Mouse (Mus musculus) kidney, postnatal 36 days (tissue): ENCODE measurements at regions not wholly inside any gene's neighbourhood (a gene's known extent, or its start where the extent isn't known, plus 50 kb on each side); places are given as distances from the start of the nearest gene placed in this dataset.
A peak's percentile ranks its signal among the peaks of the same experiment; 100 is the strongest.

Source experiments
- DNase-seq, 2 experiments: peaks; one replicate each; pipeline ENCODE4 v3.0.0; 2021 to 2022; ENCODE audit warnings: mixed read lengths in 2 of 2

DNA sequence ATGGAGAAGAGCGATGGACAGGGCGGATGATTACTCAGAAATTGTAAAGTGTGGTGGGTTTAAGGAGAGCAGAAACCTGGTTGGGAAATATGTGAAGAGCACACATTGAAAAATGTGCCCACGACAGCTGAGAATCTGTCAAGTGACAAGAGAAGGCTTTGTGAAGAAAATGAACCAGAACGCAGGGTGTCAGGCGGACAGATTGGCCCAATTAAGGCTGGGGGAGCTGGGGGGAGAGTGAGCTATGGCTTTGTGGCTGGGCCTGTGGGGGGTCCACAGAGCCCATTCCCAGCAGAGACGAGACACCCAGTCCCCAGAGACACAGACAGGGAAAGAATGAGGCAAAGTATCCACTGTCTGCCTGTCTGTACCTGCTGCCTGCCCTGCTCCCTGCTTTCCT is 153.3 kb downstream of the Shq1 start:
- DNase-seq = no peak

DNA sequence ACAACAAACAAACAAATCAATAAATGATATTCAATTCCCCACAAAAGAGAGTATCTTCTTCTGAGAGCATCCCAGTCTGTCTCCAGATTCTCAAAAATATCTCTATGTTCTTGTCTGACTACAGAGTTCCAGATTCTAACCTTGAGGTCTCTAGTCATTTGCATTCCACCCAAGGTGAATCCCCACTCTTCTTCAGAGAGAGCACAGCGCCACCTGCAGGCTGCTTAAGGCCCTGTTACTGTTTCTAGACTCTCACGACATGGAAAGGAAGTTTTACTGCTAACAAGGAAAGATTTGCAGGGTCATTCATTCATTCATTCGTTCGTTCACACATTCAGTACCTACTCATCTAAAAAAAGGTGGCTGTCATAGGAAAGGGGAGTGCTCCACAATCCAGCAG is 158.3 kb downstream of the Shq1 start:
- DNase-seq = peak in 1 of 2 experiments; percentile 64

DNA sequence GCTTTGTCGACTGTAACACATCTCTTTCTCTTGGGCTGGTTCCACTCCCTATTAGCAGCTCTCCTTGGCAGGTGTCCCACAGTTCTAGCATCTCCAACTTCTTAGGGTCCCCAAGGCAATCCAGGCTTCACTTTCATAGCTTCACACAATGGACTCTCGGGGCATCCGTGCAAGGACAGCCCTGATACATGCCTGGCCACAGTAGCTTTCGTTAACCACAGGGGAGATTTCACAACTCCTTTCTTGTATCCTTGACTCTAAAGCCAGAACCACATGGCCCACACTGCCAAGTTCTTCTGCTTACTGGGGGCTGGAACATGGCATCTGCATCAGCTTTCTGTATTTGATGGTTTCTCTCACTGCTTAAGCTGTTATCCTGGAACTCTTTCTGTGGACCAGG is 160.3 kb downstream of the Shq1 start:
- DNase-seq = no peak

DNA sequence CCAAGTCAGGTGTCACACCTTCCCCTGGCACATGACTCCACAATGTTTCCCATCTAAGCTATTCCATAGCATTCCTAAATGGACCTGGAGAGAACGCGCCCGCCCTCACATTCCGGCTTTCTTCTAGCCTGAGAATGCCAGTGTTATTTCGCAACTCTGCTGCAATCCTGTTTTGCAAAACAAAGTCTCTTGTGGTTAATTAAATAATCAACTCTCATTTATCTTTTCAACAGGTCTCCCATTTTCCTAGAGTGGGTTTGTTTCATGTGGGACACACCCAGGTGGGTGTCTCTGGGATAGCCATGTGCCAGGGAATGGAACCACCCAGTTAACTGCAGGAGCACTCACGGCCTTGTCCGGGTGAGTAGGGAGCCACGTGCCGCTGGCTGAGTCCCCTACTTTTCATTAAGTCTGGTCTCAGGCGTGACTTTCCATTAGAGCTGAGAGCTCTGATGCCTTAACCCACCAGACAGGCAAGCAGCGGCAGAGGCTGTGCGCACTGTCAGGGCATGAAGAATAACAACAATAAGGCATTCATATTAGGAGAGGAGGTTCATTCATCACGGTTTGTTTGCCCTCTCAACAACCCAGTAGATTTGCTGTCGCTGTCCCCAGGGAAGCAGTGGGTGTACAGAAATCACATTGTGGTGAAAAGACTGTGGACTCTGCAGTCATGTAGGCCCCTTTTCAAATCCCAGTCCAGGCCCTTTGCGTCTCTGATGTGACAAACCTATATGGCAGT is 165.3 kb downstream of the Shq1 start:
- DNase-seq = no peak

DNA sequence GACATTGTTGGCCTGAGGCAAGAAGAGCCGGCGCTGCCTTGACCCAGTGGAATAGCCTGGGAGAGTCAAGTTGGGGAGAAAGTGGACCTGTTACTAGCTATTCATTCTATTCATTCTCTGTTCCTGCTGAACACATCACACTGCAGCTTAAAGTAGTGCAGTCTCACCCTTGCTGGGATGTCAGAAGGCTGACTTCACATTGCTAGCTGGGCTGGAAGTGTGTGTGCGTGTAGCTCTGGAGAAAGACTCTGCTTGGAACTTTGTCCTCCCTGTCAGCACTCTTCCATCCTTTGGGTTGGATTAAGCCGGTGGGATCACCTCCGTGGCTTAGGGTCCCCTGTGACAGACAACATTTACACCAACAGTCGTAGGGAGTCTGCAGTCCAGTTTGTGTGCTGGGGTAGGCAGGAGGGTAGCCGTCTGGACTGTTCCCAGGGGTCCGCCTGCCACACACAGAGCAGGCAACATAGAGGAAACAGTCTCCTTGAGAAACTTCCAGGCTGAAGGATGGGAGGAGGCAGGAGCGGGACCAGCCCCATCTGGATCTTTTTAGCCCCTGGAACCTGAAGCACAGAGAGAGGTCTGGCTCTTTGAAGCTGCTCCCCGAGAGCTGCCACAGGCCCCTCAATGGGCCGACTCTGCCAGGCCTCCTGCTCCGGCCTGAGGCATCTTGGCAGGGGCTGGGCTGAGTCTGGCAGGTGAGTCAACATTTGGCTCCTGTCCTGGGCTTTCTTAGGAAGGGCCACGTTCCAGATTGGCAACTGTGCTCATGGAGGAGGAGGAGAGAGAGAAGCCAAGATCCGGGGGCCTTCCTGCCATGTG is 167.8 kb downstream of the Shq1 start:
- DNase-seq = peak; percentile 37 to 48

DNA sequence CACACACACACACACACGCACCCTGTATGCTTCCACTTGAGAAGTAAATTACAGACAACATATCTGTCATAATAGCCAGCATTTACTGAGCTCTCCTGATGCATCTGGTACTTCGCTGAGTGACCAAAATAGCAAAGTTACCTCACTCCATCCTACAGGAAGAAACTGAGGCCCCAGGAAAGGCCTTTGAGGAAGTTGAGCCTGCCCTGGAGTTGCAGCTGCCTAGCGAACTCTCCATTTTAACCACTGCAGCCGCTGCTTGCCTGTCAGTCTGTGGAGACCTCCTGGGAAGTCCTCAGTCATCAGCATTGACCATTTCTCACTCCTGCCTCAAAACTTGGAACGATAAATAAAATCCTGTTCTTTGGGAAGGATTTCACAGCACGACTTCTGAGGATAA is 168.8 kb downstream of the Shq1 start:
- no peak for DNase-seq

DNA sequence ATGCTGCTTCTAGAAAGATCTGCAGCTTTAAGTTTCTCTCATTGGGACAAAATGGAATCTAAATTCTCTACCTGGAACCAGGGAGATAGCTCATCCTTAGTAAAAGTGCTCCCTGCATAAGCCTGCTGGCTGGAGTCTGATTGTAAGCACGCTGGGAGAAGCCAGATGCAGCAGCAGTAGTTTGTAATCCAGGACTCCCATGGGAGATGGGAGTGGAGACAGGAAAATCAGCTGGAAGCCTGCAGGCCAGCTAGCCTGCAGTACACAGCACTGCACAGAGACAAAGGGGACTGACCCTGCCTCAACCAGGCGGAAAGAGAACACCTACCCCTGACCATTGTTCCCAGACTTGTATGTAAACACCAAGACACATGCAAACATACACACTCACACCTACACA is 170.2 kb downstream of the Shq1 start:
- no peak for DNase-seq

DNA sequence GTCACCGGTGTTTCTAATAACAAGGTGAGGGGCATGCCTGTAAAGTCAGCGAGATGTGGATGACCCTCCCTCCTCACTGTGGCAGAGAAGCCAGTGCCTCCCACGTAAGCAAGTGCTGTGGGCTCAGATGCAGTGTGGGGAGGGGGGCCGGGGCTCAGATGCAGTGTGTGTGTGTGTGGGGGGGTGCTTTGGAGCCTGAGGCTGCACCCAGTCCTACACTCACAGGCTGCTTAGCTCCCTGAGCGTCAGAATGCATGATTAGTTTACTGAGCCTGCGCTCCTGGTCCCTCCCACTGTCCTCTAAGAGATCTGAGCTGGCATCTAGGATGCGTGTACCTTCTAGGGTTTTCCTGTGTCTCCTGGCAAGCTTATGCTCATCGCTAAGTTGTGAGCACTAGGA is 170.9 kb downstream of the Shq1 start:
- DNase-seq = no peak

DNA sequence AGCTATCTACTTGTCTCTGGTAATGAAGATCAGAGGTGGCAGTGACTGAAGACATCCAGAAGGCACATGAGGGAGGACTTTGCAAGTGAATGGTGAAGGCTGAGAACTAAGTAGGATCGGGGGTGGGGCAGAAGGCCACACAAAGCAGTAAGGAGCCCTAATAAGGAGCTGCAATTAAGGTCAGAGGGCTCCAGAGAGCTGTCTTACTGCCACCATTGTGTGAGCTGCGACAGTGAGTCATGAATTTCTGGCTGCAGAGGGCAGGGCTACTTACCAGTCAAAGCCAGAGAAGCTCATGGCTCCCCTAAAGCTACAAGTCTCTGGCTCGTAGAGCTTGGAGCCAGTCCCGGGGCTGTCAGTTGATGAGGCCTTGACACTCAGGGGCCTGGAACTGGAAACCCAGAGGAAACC is 172.1 kb downstream of the Shq1 start:
- DNase-seq = no peak

DNA sequence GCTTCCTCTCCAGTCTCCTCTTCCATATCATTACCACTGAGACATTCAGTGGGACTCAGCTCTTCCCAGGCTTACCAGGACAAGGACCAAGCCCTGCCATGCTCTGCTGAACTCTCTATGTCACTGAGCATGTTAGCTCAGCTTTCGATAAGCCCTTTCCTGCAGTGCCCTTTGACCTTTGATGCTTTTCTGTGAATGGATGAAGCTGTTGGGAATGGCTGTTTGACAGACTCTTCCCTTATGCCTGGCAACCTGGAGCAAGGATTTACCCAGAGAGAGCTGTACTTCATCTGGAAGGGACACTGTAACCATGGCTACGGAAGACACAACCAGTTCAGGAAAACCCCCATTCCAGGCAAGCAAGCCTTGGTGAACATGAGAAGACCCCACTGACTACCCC is 172.8 kb downstream of the Shq1 start:
- DNase-seq = no peak

DNA sequence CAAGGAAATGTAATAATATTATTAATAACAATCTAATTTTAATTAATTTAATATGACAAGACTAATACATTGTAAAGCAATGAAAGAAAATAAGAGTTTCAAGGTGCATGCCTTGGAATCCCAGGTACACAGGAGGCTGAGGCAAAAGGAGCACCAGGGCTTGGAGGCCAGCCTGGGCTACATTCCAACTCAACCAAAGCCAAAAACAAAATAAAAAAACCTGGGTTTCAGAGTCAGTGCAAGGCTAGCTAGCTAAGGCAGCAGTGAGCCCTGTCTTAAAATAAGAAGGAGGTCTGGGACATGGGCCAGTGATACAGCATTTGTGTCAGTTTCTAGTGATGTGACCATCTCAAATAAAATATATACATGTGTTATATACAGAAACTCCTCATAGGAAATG is 174.8 kb downstream of the Shq1 start:
- no peak for DNase-seq

DNA sequence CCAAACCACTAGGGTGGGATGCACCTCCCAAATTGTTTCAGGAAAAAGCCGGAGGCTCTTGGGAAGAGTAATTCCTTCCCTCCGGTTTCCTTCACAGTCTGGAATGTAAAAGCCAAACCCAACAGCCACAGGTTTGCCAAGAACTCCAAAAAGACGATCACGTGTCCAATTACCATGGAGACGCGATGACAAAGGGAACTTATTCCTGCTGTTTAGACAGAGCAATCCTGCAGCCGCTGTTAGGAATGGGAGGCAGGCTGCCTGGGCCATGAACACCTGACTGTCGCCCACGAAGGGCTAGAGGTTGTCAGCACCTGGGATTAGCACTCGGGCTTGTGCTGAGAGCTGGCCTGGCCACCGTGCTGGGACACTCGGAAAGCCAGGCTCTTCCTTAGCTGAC is 175.8 kb downstream of the Shq1 start:
- DNase-seq = peak; percentile 19 to 30

DNA sequence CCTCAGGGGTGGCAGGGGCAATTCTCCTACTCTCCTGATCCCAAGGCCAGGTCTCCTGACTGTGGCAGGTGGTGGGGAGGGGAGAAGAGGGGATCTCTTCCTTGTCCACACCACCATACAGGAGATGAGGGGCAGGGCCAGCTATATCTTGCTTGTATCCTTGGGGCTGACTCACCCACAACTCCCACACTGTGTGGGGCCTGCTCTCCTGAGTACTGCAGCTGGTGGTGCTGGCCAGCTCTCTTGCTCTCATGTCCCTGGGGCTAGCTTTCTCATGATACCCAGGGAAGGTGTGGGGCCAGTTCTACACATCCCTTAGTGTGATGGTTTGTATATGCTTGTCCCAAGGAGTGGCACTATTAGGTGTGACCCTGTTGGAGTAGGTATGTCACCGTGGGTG is 177.4 kb downstream of the Shq1 start:
- no peak for DNase-seq

DNA sequence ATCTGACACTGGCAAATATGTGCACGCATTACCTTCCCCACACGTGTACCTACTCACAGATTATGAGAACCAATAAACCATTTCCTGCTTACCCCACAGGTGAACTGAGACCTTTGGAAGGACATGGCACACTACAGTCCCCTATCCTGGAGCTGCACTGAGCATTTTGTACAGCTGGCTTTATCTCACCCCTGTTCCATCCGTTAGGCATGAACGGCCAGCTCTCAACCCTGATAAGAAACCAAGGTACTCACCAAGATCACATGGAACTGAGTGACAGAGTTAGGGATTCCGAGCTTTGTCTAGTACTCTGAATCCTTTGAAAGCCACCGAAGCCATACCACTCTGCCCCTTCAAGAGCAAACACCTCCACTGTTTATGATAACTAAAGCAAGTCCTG is 179.1 kb downstream of the Shq1 start:
- no peak for DNase-seq

DNA sequence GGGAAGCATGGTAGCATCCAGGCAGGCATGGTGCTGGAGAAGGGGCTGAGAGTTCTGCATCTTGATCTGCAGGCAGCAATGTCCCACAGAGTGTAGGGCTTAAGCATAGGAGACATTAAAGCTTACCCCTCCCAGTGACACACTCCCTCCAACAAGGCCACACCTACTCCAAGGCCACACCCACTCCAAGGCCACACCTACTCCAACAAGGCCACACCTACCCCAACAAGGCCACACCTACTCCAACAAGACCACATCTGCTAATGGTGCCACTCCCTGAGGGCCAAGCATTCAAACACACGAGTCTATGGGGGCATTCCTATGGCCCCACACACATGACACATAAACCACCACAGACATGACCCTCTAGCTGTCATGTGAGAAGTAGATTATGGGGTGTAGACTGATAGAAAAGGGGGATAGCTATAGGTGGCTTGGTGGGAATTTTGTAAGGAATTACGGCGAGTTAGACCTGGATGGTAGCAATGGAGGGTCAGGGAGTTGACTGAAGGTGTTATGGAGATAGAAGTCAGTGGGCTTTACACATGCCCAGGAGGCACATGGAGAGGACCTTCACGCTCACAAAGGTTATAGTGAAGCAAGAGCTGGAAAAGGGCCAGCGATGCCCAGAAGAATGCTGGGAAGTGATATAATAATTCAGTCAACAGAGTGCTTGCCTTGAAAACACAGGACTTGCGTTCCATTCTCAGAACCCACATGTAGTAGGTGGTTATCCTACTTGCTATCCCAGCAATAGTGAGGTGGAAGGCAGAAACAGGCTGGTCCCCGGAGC is 179.8 kb downstream of the Shq1 start:
- DNase-seq = no peak

DNA sequence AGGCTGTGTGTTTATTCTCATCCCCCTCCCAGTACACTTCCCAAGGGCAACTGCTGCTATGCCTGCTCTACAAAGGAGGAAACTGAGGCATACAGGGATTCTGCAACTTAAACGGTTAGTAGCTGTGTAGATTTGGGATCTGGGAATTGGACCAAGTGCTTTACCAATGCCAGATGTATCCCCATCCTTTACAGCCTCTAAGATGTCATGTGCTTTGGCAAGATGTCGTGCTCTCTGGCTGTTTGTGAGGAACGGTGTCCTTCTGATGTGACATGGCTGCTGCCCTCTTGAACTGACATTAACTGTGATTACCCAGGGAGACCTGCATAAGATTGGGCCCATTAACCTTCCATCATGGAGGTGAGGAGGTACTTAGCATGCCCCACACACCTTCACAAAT is 187.1 kb downstream of the Shq1 start:
- no peak for DNase-seq

DNA sequence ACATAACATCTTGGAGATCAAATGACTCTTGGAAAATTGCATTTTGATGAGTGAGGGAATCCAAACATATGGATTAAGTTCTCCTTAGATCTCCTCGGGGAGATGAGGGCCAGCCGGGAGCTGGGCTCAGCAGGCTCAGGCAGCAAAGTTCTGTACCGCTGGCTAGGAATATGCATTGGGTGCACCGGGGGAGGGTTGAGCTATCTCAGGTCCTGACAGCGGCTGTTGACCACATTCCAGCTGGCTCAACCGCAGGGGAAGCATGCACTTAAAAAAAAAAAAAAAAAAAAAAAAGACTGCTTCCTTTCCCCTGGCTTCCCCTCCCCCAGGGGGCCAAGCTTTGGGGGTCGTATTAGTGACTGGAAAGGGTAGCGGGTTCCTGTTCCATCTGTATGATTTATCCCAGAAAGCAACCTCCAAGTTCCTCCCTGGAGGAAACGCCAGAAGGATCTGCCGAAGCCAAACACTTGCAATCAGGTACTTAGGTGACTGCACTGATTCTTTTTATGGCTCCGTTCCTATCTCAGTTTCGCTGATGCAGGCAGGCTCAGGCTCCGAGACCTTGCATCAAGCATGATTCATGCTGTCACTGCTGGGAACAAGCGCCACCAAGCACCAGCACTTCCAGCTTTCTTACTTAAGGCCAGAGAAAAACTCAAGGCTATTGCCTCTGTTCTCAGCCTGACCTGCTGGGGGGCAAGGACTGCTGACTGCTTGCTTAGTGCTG is 187.7 kb downstream of the Shq1 start:
- peak in 1 of 2 experiments; percentile 32 for DNase-seq

DNA sequence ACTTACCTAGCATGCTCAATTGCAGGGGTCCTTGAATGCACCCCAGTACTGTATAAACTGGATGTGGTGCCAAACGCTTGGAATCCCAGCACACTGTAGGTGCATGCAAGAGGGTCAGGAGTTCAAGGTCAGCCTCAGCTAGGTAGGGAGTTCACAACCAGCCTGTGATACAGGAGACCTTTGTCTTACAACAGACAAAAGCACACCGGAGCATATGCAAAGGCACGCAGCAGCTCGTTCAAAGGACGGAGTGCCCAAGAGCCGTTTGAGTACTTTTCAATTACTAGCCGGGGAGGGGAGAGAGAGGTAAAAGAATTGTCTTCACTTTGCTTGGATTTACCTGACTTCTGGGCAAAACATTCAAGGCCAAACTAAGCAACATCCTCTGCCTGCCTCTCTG is 188.4 kb downstream of the Shq1 start:
- no peak for DNase-seq

DNA sequence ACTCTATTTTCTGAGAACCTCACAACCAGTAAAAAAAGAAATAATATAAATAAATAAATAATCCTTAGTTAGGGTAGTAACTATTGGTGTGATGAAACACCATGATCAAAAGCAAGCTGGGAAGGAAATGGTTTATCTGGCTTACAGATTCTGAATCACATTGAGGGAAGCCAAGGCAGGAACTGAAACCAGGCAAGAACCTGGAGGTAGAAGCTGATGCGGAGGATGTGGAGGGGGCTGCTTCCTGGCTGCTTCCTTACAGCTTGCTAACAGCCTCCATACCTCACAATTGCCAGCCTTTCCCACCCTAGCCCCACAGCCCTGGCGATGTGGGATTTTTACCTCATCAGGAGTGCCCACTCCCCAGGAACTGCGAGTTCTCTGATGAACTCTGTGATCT is 190.4 kb downstream of the Shq1 start:
- no peak for DNase-seq

DNA sequence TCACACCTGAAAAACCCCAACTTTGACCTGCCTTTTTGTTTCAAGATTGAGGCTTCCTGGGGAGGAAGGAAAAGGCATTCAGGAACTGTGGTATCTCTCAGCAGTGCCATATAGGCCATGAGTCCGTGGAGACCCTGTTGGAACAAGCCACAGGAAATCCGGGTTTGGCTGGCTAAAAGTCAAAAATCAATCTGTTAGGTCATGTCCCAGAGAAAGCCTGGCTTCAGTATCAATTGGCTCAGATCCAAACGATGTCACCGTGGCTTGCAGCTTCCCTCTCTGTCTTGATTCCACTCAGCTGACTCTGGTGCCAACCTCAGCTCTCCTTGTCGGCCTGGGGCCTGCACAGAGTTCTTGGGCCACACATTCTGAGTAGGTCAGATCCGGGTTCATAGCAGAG is 191.1 kb downstream of the Shq1 start:
- DNase-seq = peak; percentile 54 to 55

DNA sequence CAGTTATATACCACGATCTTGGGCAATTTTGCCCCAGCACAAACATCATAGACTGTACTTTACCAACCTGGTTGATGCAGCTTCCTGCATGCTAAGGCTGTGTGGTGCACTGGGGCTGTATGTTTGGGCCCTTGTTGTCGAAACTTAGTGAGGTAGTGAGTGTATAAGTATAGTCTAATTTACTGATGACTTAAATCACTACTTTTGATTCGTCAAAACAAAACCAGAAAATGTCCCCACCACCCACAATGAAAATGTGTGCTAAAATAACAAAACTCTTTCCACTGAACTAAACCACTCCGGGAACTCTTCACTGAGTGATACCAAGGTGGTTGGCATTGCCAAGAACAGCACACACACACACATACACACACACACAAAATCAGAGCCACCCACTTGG is 191.5 kb downstream of the Shq1 start:
- no peak for DNase-seq

DNA sequence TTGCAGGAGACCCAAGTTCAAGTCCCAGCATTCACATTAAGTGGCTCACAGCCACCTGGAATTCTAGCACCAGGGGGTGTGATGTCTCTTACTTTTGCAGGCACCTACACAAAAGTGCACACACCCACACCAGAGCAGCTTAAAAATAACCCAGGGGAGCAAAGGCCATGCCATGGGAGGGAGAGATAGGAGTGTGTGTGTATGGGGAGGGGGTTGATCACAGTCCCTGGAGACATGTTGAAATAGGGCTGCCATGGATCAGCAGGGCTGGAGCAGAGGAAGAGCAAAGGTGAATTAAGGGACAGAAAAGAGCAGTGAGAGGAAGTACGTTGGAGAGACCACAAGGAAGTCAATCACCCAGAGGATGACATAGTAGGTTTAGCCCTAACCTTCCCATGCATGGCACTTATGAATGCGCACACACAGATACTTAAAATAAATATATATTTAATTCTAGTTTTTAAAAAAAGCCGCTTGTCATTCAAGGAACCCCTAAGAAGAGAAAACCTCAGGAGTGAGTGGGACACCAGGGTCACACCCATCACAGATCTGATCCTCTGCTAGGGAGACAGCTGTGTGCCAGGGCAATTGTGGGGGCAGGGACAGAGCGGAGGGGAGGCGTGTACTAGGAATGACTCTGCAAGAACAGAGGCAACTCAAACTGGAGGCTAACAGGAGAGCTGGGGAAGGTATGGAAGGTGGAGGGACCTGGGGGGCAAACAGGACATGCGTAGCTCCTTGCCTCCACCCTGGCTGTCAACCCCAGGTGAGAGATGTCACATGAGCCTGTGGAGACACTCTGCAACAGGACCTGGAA is 189.5 kb upstream of the Rybp start:
- DNase-seq = no peak
